ENCODE assay signal across 9 mouse cellular contexts in genomic region chr5:113815638-113816152, GRCm38 (mm10). TPM values are rescaled to one million over a fixed set of nuclear protein-coding genes. Genes with fewer than 3 reads are reported as not detected.
DNase-seq lines count a peak whose midpoint lies in the region; ATAC-seq and TF ChIP-seq lines count a peak whose summit lies in the region.
"Had no signal": no experiment of that assay in that cellular context is flagged by ENCODE, and none has a peak within 500 bp of the region (broad histone marks: within the 10 kb centered on the region; RNA-seq: fewer than 3 reads in every experiment).

No protein-coding gene starts in this region.

- peak; percentile 50 for DNase-seq in adrenal gland, adult 8-10 months
- peak; percentile 70 for DNase-seq in embryo, embryonic 11.5 days (ENCODE audit: low read depth, low spot score)
- DNase-seq in heart, postnatal 0 days (ENCODE audit: low spot score), result peak; percentile 62
- peak; percentile 25 for DNase-seq in large intestine, adult 2 months (ENCODE audit: low read depth, low spot score)
- DNase-seq in lung, postnatal 10 days, result peak; percentile 82
- DNase-seq in retina, postnatal 7 days (ENCODE audit: low read depth, low spot score), result peak; percentile 62
- peak; percentile 64 for DNase-seq in yolk sac, embryonic 10.5 days (ENCODE audit: low spot score)

- 14% methylated on average over 15 of the region's 15 CpGs for WGBS in heart, postnatal 0 days
- 17% methylated on average over 15 of the region's 15 CpGs for WGBS in large intestine, adult 2 months

- peak; percentile 84 for TF ChIP-seq CTCF in ES-Bruce4 (IDR thresholded peaks at IDR 0.05; ENCODE audit: low read depth, low read length)
- peak; percentile 77 for TF ChIP-seq CTCF in heart, postnatal 0 days (IDR thresholded peaks at IDR 0.05; ENCODE audit: low read depth)

- ATAC-seq in heart, postnatal 0 days (ENCODE audit: insufficient read depth, low read depth), result no peak

- no peak for TF ChIP-seq EP300 in ES-Bruce4 (IDR thresholded peaks at IDR 0.05; ENCODE audit: insufficient read depth, low read depth, low read length)
- TF ChIP-seq EP300 in heart, postnatal 0 days (IDR thresholded peaks at IDR 0.05; ENCODE audit: low read depth), result no peak

- H3K4me3 ChIP-seq in ES-Bruce4 (ENCODE audit: low read depth, low read length), result no peak overlapping the region
- no peak overlapping the region for H3K4me3 ChIP-seq in heart, postnatal 0 days (ENCODE audit: low read depth, low read length)

- TF ChIP-seq POLR2A in ES-Bruce4 (IDR thresholded peaks at IDR 0.05; ENCODE audit: insufficient read depth, low read length), result no peak

- no peaks in the 10 kb centered on the region for H3K36me3 ChIP-seq in ES-Bruce4 (ENCODE audit: control insufficient read depth, insufficient read depth, low read length, poor library complexity, severe bottlenecking)
- no peaks in the 10 kb centered on the region for H3K36me3 ChIP-seq in heart, postnatal 0 days (replicated peaks; ENCODE audit: control insufficient read depth, insufficient read depth, low read length)

- no peaks in the 10 kb centered on the region for H3K9me3 ChIP-seq in ES-Bruce4 (replicated peaks; ENCODE audit: control insufficient read depth, insufficient read depth, low read length, poor library complexity, severe bottlenecking)
- H3K9me3 ChIP-seq in heart, postnatal 0 days (replicated peaks; ENCODE audit: control insufficient read depth, low read length), result 0 out of 2 replicates have a peak, but pooled peaks cover 3% of the 10 kb centered on the region

- H3K9ac ChIP-seq in ES-Bruce4 (ENCODE audit: low read depth, poor library complexity, severe bottlenecking), result no peak overlapping the region
- no peak overlapping the region for H3K9ac ChIP-seq in heart, postnatal 0 days (replicated peaks; ENCODE audit: low read depth, low read length)

- H3K27me3 ChIP-seq in ES-Bruce4 (ENCODE audit: control insufficient read depth, insufficient read depth, low read length, poor library complexity, severe bottlenecking), result no peaks in the 10 kb centered on the region
- 0 out of 2 replicates have a peak, but pooled peaks cover 3% of the 10 kb centered on the region for H3K27me3 ChIP-seq in heart, postnatal 0 days (ENCODE audit: control insufficient read depth, insufficient read depth, low read length)

- H3K4me1 ChIP-seq in ES-Bruce4 (ENCODE audit: control insufficient read depth, insufficient read depth, low read length), result peaks cover 3% of the 10 kb centered on the region
- no peaks in the 10 kb centered on the region for H3K4me1 ChIP-seq in heart, postnatal 0 days (ENCODE audit: control insufficient read depth, insufficient read depth)

- no peak overlapping the region for H3K4me2 ChIP-seq in heart, postnatal 0 days (ENCODE audit: low read depth, low read length)

- no peak overlapping the region for H3K27ac ChIP-seq in ES-Bruce4 (ENCODE audit: insufficient read depth, low read length)
- H3K27ac ChIP-seq in heart, postnatal 0 days (ENCODE audit: low read depth), result no peak overlapping the region
- H3K27ac ChIP-seq: macrophage had no signal

RNA-seq across cellular contexts. Expression of gene Tmem119, which starts 15.4 kb away (rescaled TPM):
- polyA plus RNA-seq in ES-Bruce4 (2011; ENCODE audit: insufficient read depth, insufficient read length, low read depth, missing spikeins), result 0.79 and 1.2 TPM in 2 replicates
- 10 to 100 TPM in 2 of 4 experiments, 1 to 10 TPM in 2; 9.1 to 14.2 (median 11.2) TPM for total RNA-seq in adrenal gland, adult 8-10 months (2022)
- total RNA-seq in heart, postnatal 0 days (2014; rRNA removed; ENCODE audit: low replicate concordance), result 19.9 and 28.4 TPM in 2 replicates
- polyA plus RNA-seq in heart, postnatal 0 days (2015; fragmentation: Nextera tagmentation; extraction: Ambion mirVana), result 12.4 and 13.0 TPM in 2 replicates
- 14.4 and 14.5 TPM in 2 replicates for polyA plus RNA-seq in large intestine, adult 2 months (2012; rRNA removed)
- polyA plus RNA-seq: macrophage had no signal

RNA-seq across cellular contexts. Expression of gene Selplg, which starts 16.7 kb away (rescaled TPM):
- polyA plus RNA-seq in ES-Bruce4 (2011; ENCODE audit: insufficient read depth, insufficient read length, low read depth, missing spikeins), result 0.72 and 1.9 TPM in 2 replicates
- 1 to 10 TPM; 4.4 to 8.6 (median 5.9) TPM for total RNA-seq in adrenal gland, adult 8-10 months (2022)
- total RNA-seq in heart, postnatal 0 days (2014; rRNA removed; ENCODE audit: low replicate concordance), result 1.6 and 5.0 TPM in 2 replicates
- 1.2 and 1.7 TPM in 2 replicates for polyA plus RNA-seq in heart, postnatal 0 days (2015; fragmentation: Nextera tagmentation; extraction: Ambion mirVana)
- 32.2 and 38.6 TPM in 2 replicates for polyA plus RNA-seq in large intestine, adult 2 months (2012; rRNA removed)

RNA-seq across cellular contexts. Expression of gene Iscu, which starts 43.1 kb away (rescaled TPM):
- 47.5 and 58.2 TPM in 2 replicates for polyA plus RNA-seq in ES-Bruce4 (2011; ENCODE audit: insufficient read depth, insufficient read length, low read depth, missing spikeins)
- 1,000 to 10,000 TPM in 2 of 4 experiments, 100 to 1,000 TPM in 2; 572 to 1,204 (median 919) TPM for total RNA-seq in adrenal gland, adult 8-10 months (2022)
- total RNA-seq in heart, postnatal 0 days (2014; rRNA removed; ENCODE audit: low replicate concordance), result 116 and 149 TPM in 2 replicates
- 210 and 215 TPM in 2 replicates for polyA plus RNA-seq in heart, postnatal 0 days (2015; fragmentation: Nextera tagmentation; extraction: Ambion mirVana)
- polyA plus RNA-seq in large intestine, adult 2 months (2012; rRNA removed), result 79.0 and 86.3 TPM in 2 replicates

RNA-seq across cellular contexts. Expression of gene Sart3, which starts 43.4 kb away (rescaled TPM):
- polyA plus RNA-seq in ES-Bruce4 (2011; ENCODE audit: insufficient read depth, insufficient read length, low read depth, missing spikeins), result 45.0 and 49.0 TPM in 2 replicates
- total RNA-seq in adrenal gland, adult 8-10 months (2022), result 10 to 100 TPM; 29.5 to 47.4 (median 40.1) TPM
- total RNA-seq in heart, postnatal 0 days (2014; rRNA removed; ENCODE audit: low replicate concordance), result 15.8 and 22.3 TPM in 2 replicates
- 11.9 and 12.8 TPM in 2 replicates for polyA plus RNA-seq in heart, postnatal 0 days (2015; fragmentation: Nextera tagmentation; extraction: Ambion mirVana)
- 14.6 and 20.7 TPM in 2 replicates for polyA plus RNA-seq in large intestine, adult 2 months (2012; rRNA removed)

Comparison
In these comparisons a context has a peak if more than half of its experiments do, and no peak if none do; other contexts are left out.
1. DNase-seq: peak in every context shown above with its lines; median percentile 82 in lung, postnatal 10 days; 70 in embryo, embryonic 11.5 days; 64 in yolk sac, embryonic 10.5 days; 62 in heart, postnatal 0 days; 62 in retina, postnatal 7 days; 50 in adrenal gland, adult 8-10 months; 25 in large intestine, adult 2 months.
2. RNA of gene Selplg, which starts 16.7 kb away (polyA plus RNA-seq): 32.2 to 38.6 TPM in large intestine, adult 2 months; 1.2 to 1.7 TPM in heart, postnatal 0 days and 0.72 to 1.9 TPM in ES-Bruce4; every median in the first group is over 10 times any median in the second.